Mouse (Mus musculus): ENCODE results near the gene Thnsl2. TPM values are rescaled to one million over a fixed set of nuclear protein-coding genes. Genes with fewer than 3 reads are reported as not detected.

Gene Thnsl2
- polyA plus RNA-seq (2015; fragmentation: Illumina TruSeq; extraction: RNeasy Lipid Tissue Mini Kit (QIAGEN cat#74804); ENCODE audit: insufficient read depth, low replicate concordance), result 1.7 TPM

GRCm38 (mm10) chr6:71143894-71144455 is at the start of gene Thnsl2:
TSS of gene Thnsl2 (minus strand) at chr6:71144439.

Other genes with a start within 250 kb of the Thnsl2 start
- gene Tex37, start 225.5 kb downstream of the Thnsl2 start, polyA plus RNA-seq (2015; fragmentation: Illumina TruSeq; extraction: RNeasy Lipid Tissue Mini Kit (QIAGEN cat#74804); ENCODE audit: insufficient read depth, low replicate concordance), result not detected
- not detected for gene Foxi3, start 187.9 kb downstream of the Thnsl2 start, polyA plus RNA-seq (2015; fragmentation: Illumina TruSeq; extraction: RNeasy Lipid Tissue Mini Kit (QIAGEN cat#74804); ENCODE audit: insufficient read depth, low replicate concordance)
- gene Fabp1, start 55.4 kb upstream of the Thnsl2 start, polyA plus RNA-seq (2015; fragmentation: Illumina TruSeq; extraction: RNeasy Lipid Tissue Mini Kit (QIAGEN cat#74804); ENCODE audit: insufficient read depth, low replicate concordance), result 6.0 TPM
- 146 TPM for gene Krcc1, start 127.2 kb upstream of the Thnsl2 start, polyA plus RNA-seq (2015; fragmentation: Illumina TruSeq; extraction: RNeasy Lipid Tissue Mini Kit (QIAGEN cat#74804); ENCODE audit: insufficient read depth, low replicate concordance)
- 2.0 TPM for gene Smyd1, start 177.8 kb upstream of the Thnsl2 start, polyA plus RNA-seq (2015; fragmentation: Illumina TruSeq; extraction: RNeasy Lipid Tissue Mini Kit (QIAGEN cat#74804); ENCODE audit: insufficient read depth, low replicate concordance)
- 74.2 TPM for gene Cd8b1, start 178.3 kb upstream of the Thnsl2 start, polyA plus RNA-seq (2015; fragmentation: Illumina TruSeq; extraction: RNeasy Lipid Tissue Mini Kit (QIAGEN cat#74804); ENCODE audit: insufficient read depth, low replicate concordance)
- 121 TPM for gene Cd8a, start 229.0 kb upstream of the Thnsl2 start, polyA plus RNA-seq (2015; fragmentation: Illumina TruSeq; extraction: RNeasy Lipid Tissue Mini Kit (QIAGEN cat#74804); ENCODE audit: insufficient read depth, low replicate concordance)

All from spleen, adult 10 weeks (tissue).